Mouse (Mus musculus) kidney, embryonic 14.5 days (tissue): Measurements from ENCODE around the gene Fam171b. TPM values are rescaled to one million over a fixed set of nuclear protein-coding genes. Genes with fewer than 3 reads are reported as not detected.

Experiments
- ATAC-seq: fragments of 200-750 bp; cut with Nextera tagmentation; 2 replicates; pipeline ENCODE4 v1.8.0; 2017; ENCODE audit warnings: moderate number of reproducible peaks, mild to moderate bottlenecking, moderate TSS enrichment, moderate library complexity; ENCODE audit not compliant: low FRiP score, low TSS enrichment
- H3K27ac ChIP-seq: fragments of 300-500 bp; sonication (generic); 2 replicates; pipeline ENCODE4 v1.5.1; 2014; ENCODE audit warnings: low read depth, mild to moderate bottlenecking, low read length, moderate library complexity, mixed read lengths
- H3K27me3 ChIP-seq: fragments of 300-500 bp; sonication (generic); 2 replicates; pipeline ENCODE4 v1.6.1; 2014; ENCODE audit warnings: mild to moderate bottlenecking, low read length; ENCODE audit not compliant: control insufficient read depth, insufficient read depth
- H3K36me3 ChIP-seq: fragments of 300-500 bp; sonication (generic); 2 replicates; pipeline ENCODE4 v1.6.1; 2014; ENCODE audit warnings: low read length, mixed read lengths; ENCODE audit not compliant: control insufficient read depth, insufficient read depth
- H3K4me1 ChIP-seq: fragments of 300-500 bp; sonication (generic); 2 replicates; pipeline ENCODE4 v1.6.1; 2014; ENCODE audit warnings: low read length, mixed read lengths; ENCODE audit not compliant: control insufficient read depth, insufficient read depth
- H3K4me2 ChIP-seq: fragments of 300-500 bp; sonication (generic); replicated peaks from 2 replicates; pipeline ENCODE4 v1.6.1; 2014; ENCODE audit warnings: low read depth, mild to moderate bottlenecking, low read length
- H3K4me3 ChIP-seq: fragments of 300-500 bp; sonication (generic); 2 replicates; pipeline ENCODE4 v1.5.1; 2014; ENCODE audit warnings: mild to moderate bottlenecking, low read length
- H3K9ac ChIP-seq: fragments of 300-500 bp; sonication (generic); 2 replicates; pipeline ENCODE4 v1.6.1; 2014; ENCODE audit warnings: low read depth, mild to moderate bottlenecking, low read length, moderate library complexity
- H3K9me3 ChIP-seq: fragments of 300-500 bp; sonication (generic); 2 replicates; pipeline ENCODE4 v1.6.1; 2016; ENCODE audit warnings: low read length; ENCODE audit not compliant: control insufficient read depth
- WGBS: fragments of 180-500 bp; shearing (Covaris S2); extraction: QIAGEN DNeasy Blood & Tissue Kit; methylation state at CpG from one replicate; pipeline ENCODE4 v1.1.7; 2014; 5-methylcytosine and 5-hydroxymethylcytosine counted together
- polyA plus RNA-seq: library from polyadenylated mRNA; unstranded; fragments of >200 nt; fragmentation: Nextera tagmentation; extraction: Ambion mirVana; gene quantifications from 2 replicates; pipeline ENCODE4 v1.2.1, GENCODE M21; 2014

The Fam171b gene
- polyA plus RNA-seq, 1 experiment from 2014 or later: 5.5 TPM

GRCm38 (mm10) chr2:83797902-83798497, 14.4 kb upstream of the Fam171b start:
- Histone ChIP-seq H3K36me3 (peaks cover 90% of the 10 kb centered on the region), H3K27me3 (no peaks in the 10 kb centered on the region), H3K4me1 (no peaks in the 10 kb centered on the region), H3K9ac (no peak overlapping the region), H3K4me2 (no peak overlapping the region), H3K4me3 (no peak overlapping the region), H3K9me3 (no peaks in the 10 kb centered on the region), H3K27ac (no peak overlapping the region)
- WGBS: 87% methylated on average over 9 of the region's 9 CpGs
- no peak for ATAC-seq

DNA sequence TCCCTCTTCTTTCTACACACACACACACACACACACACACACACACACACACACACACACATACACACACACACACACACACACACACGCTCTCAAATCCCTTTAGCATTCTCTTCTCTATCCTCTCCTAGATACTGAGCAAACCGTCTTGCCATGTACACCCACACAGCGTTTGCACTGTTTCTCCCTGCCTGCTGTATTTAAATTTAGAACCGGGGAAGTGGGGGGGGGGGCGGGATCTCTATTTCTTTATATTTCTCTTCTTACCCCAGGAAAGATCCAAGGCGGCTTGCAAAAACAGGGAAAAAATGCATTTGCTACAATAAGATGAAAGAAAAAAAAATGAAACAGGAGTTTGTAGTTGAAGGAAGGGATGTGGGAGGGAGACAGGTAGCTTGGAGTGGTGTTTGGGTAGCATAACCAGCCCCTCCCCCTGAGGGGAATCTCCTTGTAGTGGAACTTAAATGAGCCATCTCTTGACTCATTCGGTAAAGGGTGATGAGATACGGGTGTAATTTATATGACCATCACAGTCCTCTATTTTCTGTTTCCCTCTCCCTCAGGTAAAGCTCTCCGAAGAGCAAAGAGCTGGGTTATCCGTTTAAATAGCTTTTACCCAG, 947 bp downstream of the Fam171b start:
- Histone ChIP-seq H3K4me1 (no peaks in the 10 kb centered on the region), H3K27ac (no peak overlapping the region), H3K9ac (no peak overlapping the region; the same call in 1 of the 2 replicates), H3K4me3 (peak overlapping the region; percentile 56), H3K27me3 (no peaks in the 10 kb centered on the region; the same call in 1 of the 2 replicates), H3K9me3 (no peaks in the 10 kb centered on the region), H3K36me3 (no peaks in the 10 kb centered on the region), H3K4me2 (peak overlapping the region; percentile 73)
- 9% methylated on average over 10 of the region's 10 CpGs for WGBS
- ATAC-seq: 0 out of 2 replicates have a peak, but pooled peaks have one; percentile 30

DNA sequence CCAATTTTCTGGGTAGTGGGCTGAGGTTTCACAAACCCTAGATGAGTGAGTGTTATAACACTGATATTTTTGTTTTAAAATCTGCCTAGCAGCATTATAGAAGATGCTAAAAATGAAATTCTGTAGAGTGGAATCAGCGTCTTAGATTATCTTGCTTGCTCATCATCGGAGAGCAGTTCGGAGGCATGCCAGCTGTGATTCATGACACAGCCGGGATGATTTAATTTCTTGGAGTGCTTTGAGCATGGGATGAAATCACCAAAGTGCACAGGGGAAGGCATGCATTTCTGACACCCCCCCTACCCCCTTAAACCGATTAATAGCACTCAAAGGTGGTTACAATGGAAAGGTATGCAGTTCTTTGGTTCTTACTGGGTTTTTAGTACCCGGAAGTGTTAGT, 1.6 kb downstream of the Fam171b start:
- Histone ChIP-seq H3K4me3 (no peak overlapping the region), H3K9ac (no peak overlapping the region), H3K4me1 (no peaks in the 10 kb centered on the region), H3K27me3 (no peaks in the 10 kb centered on the region; the same call in 1 of the 2 replicates), H3K36me3 (no peaks in the 10 kb centered on the region), H3K9me3 (no peaks in the 10 kb centered on the region), H3K4me2 (no peak overlapping the region), H3K27ac (no peak overlapping the region)
- ATAC-seq: no peak
- 48% methylated on average over 6 of the region's 6 CpGs for WGBS

DNA sequence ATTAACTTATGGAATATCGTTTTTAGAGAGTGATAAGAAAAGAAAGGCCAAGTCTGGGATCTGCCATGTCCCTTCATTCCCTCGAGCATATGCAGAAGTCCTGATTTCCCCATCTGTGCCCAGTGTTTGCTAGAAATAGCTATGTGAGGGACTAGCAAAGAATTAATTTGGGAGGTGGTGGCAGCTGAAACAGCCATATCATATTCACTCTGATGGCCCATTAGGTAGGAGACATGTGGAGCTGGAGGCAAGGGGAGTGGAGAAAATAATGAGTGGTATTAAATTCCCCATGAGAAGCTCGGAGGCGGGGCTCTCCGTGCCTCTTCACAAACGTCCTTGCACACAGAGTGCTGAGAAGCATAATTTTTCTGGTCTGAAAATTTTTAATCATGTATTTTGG, 3.7 kb downstream of the Fam171b start:
- H3K4me3 ChIP-seq: no peak overlapping the region
- no peaks in the 10 kb centered on the region for H3K4me1 ChIP-seq
- H3K27ac ChIP-seq: no peak overlapping the region
- H3K9me3 ChIP-seq: no peaks in the 10 kb centered on the region
- H3K27me3 ChIP-seq: no peaks in the 10 kb centered on the region; the same call in 1 of the 2 replicates
- no peak overlapping the region for H3K9ac ChIP-seq
- H3K4me2 ChIP-seq: no peak overlapping the region
- WGBS: 52% methylated on average over 6 of the region's 6 CpGs
- ATAC-seq: no peak
- H3K36me3 ChIP-seq: no peaks in the 10 kb centered on the region

DNA sequence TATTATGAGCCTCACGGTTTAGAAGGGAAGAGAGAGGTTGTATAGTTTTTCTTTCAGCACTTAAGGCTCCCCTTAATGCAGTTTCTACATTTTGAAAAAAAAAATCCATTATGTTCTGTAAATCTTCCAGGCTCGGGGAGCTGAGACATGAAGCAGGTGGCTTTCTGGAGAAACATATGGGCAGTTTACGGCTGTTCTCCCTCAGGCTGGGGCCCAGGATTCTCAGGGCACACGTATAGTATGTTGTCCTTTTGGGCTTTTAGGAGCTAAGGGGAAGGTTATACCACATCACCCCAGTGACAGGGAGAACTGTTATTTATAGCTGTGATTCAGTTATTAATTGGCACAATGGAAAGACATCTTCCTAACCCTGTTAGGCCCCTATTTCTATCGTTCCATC, 12.7 kb downstream of the Fam171b start:
- H3K9ac ChIP-seq: no peak overlapping the region
- H3K27me3 ChIP-seq: no peaks in the 10 kb centered on the region
- WGBS: 33% methylated on average over 5 of the region's 5 CpGs
- H3K27ac ChIP-seq: no peak overlapping the region
- no peaks in the 10 kb centered on the region for H3K4me1 ChIP-seq
- no peaks in the 10 kb centered on the region for H3K9me3 ChIP-seq
- no peak overlapping the region for H3K4me3 ChIP-seq
- ATAC-seq: no peak
- no peaks in the 10 kb centered on the region for H3K36me3 ChIP-seq
- H3K4me2 ChIP-seq: no peak overlapping the region

DNA sequence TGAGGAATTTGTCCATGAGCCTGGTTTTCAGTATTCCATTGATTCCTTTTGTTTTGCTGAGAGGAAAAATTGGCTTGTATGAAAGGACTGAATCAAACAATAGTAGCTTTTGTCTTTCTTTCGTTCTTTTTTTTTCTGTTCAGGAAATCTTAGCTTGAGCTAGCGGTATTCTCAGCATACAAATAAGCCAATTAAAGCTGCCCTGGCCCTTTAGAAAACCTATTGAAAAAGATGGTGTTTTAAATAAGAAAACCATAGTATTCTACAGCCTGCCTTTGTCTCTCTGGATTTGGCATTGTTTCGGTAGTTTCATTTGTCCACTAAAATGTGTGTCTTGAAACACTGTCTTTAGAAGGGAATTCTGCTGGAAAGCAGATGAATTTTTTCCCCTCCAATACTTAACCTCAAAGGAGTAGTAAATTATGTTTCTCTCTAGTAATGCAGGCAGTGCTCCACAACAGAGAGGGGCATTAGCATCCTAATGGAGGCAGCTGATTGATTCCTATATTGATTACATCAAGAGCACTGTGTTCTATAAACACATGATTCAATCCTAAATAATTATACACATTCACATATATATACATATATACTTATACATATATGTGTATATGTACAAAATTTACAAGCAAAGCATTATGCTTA, 16.6 kb downstream of the Fam171b start:
- H3K27ac ChIP-seq: no peak overlapping the region
- no peaks in the 10 kb centered on the region for H3K36me3 ChIP-seq
- no peaks in the 10 kb centered on the region for H3K9me3 ChIP-seq
- no peaks in the 10 kb centered on the region for H3K4me1 ChIP-seq
- no peak overlapping the region for H3K4me3 ChIP-seq
- WGBS: 77% methylated on average over 3 of the region's 3 CpGs
- no peak for ATAC-seq
- H3K9ac ChIP-seq: no peak overlapping the region
- H3K27me3 ChIP-seq: no peaks in the 10 kb centered on the region
- no peak overlapping the region for H3K4me2 ChIP-seq

GRCm38 (mm10) chr2:83832903-83833302, 20.5 kb downstream of the Fam171b start:
- no peaks in the 10 kb centered on the region for H3K9me3 ChIP-seq
- H3K4me1 ChIP-seq: no peaks in the 10 kb centered on the region
- H3K4me2 ChIP-seq: no peak overlapping the region
- H3K27me3 ChIP-seq: no peaks in the 10 kb centered on the region
- 83% methylated on average over 4 of the region's 4 CpGs for WGBS
- H3K36me3 ChIP-seq: no peaks in the 10 kb centered on the region
- no peak overlapping the region for H3K9ac ChIP-seq
- H3K27ac ChIP-seq: no peak overlapping the region
- ATAC-seq: no peak
- H3K4me3 ChIP-seq: no peak overlapping the region

- no peaks in the 10 kb centered on the region for H3K4me1 ChIP-seq
- H3K9me3 ChIP-seq: no peaks in the 10 kb centered on the region
- H3K36me3 ChIP-seq: no peaks in the 10 kb centered on the region
- 86% methylated on average over 10 of the region's 10 CpGs for WGBS
- no peak overlapping the region for H3K27ac ChIP-seq
- no peak overlapping the region for H3K4me3 ChIP-seq
- ATAC-seq: no peak
- H3K9ac ChIP-seq: no peak overlapping the region
- no peaks in the 10 kb centered on the region for H3K27me3 ChIP-seq
- H3K4me2 ChIP-seq: no peak overlapping the region
These were observed 23.1 kb downstream of the Fam171b start for GRCm38 (mm10) chr2:83835313-83836070.
